Mouse (Mus musculus): ENCODE measurements around the gene Apoe.
"Not testable (repeated sequence)": the region's sequence is repeated elsewhere in the genome, so short reads cannot be mapped to it uniquely, and the experiment has no call there.

The Apoe gene

DNA sequence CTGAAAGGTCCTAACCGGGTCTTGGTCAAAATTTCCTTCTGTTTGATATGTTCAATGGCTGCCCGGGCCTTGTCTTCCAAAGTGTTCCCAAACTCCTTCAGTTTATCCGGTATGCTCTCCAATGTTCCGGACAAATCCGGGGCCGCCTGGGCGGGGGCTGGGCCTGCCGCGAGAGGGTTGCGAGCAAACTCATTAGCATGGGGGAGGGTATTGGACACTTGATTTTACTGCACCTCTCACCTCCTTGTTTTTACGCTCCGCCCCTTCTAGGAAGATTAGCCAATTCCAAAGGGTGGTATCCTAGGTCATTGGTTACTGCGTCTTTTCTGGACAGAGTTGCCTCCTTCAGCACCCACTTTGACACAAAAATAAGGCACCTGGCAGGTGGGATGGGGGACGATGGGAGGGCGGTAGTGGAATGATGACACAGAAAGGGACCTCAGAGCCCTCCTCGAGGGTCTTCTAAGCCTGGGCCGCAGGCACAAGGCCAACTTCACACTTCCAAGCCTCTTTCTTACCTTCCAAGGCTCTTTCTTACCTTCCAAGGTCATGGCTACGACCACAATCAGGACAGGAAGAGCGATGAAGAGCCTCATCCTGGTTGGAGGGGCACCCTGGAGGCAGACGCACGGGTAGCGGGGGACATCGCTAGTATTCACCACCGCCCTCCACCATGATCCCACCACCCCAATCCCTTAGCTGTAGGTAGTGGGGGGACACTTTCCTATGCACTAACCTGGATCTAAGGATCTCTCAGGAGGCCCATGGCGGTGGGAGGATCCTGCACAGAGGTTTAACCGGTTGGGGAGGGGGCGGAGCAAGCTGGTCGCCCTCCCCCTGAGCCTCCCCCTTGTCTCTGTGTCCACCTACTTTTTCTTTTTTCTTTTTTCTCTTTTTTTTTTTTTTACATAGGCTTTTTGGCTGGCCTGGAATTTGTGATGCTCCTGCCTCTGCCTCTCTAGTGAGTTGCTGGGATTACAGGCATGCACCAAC is 6.8 kb downstream of the Apoe start, which contains the start of gene Apoc1:
Apoc1 (minus strand) TSS at position 788 of the 993 bp plus-strand sequence.
- DNase-seq (ENCODE audit: low read depth, low spot score), result no peak

GRCm38 (mm10) chr7:19691434-19691833 is 7.6 kb downstream of the Apoe start:
- no peak for DNase-seq (ENCODE audit: low read depth, low spot score)

DNA sequence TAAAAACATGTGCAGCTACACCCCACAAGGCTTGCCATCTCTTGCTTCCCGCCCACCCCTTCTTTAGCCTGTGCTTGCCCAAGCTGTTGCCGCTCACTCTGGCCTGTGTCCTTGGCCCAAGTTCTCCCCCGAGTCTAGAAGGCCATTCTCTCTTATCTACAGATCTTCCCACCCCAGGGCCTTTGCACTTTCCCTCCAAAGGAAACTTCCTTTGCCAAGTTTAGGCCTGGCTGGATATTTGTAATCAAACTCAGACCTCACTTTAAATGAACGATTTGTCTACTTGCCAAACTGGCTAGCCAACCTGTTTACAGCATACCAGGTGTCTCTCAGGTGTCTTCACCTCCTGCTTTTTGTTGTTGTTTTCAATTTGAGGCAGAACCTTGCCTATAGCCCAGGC is 8.1 kb downstream of the Apoe start:
- DNase-seq (ENCODE audit: low read depth, low spot score), result no peak

GRCm38 (mm10) chr7:19688611-19689010 is 10.4 kb downstream of the Apoe start:
- no peak for DNase-seq (ENCODE audit: low read depth, low spot score)

GRCm38 (mm10) chr7:19688101-19688500 is 10.9 kb downstream of the Apoe start:
- DNase-seq (ENCODE audit: low read depth, low spot score), result no peak

- DNase-seq (ENCODE audit: low read depth, low spot score), result not testable (repeated sequence)
Measured at GRCm38 (mm10) chr7:19686927-19687583, 11.9 kb downstream of the Apoe start.

DNA sequence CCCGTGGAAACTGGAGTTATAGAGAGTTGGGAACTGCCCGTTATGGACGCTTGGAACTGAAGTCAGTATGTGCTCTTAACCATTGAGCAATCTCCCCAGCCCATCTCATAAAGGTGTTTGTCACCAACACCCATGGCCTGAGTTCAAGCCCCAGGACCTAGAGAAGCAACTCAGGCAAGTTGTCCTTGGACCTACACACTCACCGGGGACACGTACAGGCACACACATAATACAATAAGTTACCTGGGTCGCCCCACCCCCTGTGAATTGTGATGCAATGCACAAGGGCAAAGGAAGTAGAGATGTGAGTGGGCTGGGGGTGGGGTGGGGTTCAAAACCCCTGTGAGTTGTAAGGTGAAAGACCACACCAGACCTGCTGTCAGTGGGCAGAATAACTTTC is 12.5 kb downstream of the Apoe start:
- DNase-seq (ENCODE audit: low read depth, low spot score), result no peak

DNA sequence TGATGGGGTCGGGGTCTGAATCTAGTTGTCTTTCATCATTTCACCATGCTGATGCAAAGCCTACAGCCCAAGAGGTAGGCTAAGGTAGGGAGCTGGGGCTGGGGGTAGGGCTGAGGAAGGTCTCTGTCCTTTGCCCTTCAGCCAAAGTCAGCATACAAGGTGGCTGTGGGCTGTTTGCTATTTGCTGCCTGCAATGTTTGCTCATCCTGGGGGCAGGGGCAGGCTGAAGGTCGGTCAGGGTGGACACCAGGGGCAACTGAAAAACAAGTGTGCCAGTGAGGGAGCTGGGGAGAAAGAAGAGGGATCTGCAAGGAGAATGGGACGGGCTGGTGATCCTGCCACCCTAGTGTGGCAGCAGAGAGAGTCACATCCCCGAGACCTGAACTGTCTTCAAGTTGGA is 13.6 kb downstream of the Apoe start:
- DNase-seq (ENCODE audit: low read depth, low spot score), result no peak

- DNase-seq (ENCODE audit: low read depth, low spot score), result no peak
Measured at GRCm38 (mm10) chr7:19683771-19684201, 15.2 kb downstream of the Apoe start.

- DNase-seq (ENCODE audit: low read depth, low spot score), result no peak
Measured at GRCm38 (mm10) chr7:19682979-19683378, 16.0 kb downstream of the Apoe start.

- no peak for DNase-seq (ENCODE audit: low read depth, low spot score)
Measured at GRCm38 (mm10) chr7:19681202-19681694, 17.7 kb downstream of the Apoe start, which contains the start of the genes Gm44805 and Apoc4. Gm44805 (minus strand) TSS chr7:19681423. Apoc4 (minus strand) TSS chr7:19681479.

GRCm38 (mm10) chr7:19680702-19681101 is 18.3 kb downstream of the Apoe start:
- DNase-seq (ENCODE audit: low read depth, low spot score), result no peak

DNA sequence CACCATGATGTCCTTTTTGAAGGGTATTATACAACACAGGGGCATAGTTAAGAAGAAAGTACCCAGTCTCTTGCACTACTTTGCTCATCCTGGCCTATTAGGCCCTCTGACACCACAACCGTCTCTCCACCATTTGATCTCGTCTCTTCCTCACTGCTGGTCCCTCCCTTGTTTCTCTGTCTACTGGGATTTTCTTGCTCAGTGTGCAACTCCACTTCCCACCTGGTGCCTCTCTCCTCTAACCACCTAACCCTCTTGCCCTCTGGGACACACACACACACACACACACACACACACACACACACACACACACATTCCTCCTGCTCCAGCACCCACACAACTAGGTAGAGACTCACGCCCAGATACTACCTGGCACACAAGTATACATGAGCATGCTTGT is 20.1 kb downstream of the Apoe start:
- no peak for DNase-seq (ENCODE audit: low read depth, low spot score)

DNA sequence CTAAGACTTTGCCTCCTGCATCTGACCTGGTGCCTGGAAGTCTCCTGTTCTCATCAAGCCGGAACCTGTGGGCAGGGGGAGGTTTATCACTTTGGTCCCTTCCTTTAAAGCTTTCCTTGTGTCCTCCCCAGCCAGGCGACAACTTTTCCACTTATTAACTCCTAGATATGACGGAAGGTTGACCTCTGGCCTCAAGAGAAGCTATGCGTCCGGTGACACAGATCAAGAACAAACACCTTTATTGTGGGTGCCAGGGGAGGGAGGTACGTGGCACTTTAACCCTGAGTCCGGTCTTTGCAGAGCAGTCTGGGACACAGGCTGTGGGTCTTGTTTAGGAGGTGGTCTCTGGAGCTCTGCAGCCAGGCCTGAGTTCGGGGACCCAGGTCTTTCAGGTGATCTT is 21.1 kb downstream of the Apoe start, which contains the start of gene Apoc2:
Apoc2 (minus strand) TSS at position 70 of the 400 bp plus-strand sequence.
- no peak for DNase-seq (ENCODE audit: low read depth, low spot score)

- DNase-seq (ENCODE audit: low read depth, low spot score), result no peak
Measured at GRCm38 (mm10) chr7:19676662-19677061, 22.3 kb downstream of the Apoe start.

DNA sequence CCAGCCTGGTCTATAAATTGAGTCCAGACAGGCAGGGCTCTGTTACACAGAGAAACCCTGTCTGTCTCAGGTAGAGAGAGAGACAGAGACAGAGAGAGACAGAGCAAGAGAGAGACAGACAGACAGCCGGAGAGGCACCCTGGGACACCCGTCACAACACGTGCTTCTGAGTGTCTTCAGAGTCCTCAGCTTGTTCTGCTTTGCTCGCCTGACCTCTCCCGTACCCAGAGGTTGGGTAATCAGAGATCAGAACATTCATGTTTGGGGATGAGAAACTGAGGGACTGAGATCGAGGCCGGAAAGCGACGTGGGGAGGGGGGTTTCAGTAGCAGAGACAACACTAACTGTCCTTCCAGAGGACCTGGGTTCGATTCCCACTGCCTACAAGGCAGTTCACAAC is 23.2 kb downstream of the Apoe start:
- no peak for DNase-seq (ENCODE audit: low read depth, low spot score)

DNA sequence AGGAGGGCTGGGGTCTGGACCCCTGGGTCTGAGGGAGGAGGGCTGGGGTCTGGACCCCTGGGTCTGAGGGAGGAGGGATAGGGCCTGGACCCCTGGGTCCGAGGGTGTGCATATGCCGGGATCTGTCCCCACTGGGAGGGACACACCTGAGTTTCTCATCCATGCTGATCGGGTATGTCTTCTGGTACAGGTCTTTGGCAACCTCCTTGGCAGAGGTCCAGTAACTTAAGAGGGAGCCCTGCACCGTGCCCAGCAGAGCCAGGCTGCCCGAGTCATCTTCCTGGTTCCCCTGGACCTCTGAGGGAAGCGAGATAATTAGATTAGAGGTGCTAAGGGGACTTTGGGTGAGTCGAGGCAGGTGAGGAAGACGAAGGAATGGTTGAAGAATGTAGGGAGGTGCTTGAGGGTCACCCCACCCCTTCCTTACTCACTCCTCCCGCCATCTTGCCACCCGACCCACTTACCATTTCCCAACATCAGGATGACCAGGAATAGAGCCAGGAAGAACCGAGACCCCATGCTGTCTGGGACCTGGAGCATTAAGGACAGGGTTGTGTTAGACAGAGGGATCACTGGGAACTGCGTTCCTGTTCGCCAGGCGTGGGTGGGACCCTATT is 25.8 kb downstream of the Apoe start:
- DNase-seq (ENCODE audit: low read depth, low spot score), result no peak

- no peak for DNase-seq (ENCODE audit: low read depth, low spot score)
Measured at GRCm38 (mm10) chr7:19671511-19671910, 27.5 kb downstream of the Apoe start.

DNA sequence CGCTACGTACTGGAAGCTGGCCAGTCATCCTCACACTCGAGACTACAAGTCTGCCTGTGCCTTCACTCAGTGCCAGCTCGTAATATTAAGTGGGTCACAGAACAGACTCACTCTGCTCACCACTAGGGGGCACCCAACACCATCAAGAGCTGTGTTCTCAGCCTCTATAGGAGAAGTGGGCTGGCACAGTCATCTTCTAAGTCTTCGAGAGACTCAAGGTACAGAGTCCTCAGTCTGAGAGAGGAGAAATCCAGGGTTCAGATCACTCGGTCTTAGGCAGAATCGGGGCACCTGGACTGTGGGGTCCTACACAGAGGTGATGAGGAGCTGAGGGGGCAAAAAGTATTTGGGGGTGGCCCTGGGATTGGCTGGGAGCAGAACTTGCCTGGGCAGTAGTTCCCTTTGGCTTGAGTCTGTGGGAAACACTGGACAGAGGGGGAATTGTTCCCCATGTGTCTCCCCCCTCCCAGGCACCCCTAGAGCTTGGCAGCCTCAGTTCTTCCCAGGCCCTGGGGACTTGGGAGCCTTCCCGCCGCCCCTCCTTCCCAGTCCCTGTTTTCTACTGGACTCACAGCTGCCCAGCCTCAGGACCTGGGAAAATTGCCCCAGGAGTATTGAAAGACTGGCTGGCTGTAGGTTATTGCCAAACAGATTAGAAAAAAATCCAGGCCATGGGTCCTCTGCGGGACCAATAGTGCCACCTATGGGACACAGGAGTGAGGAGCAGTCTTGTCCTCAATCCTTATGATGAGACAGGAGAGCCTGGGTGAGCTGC is 29.9 kb downstream of the Apoe start:
- peak; percentile 91 for DNase-seq (ENCODE audit: low read depth, low spot score)

- DNase-seq (ENCODE audit: low read depth, low spot score), result no peak
Measured at GRCm38 (mm10) chr7:19667434-19667833, 31.6 kb downstream of the Apoe start.

DNA sequence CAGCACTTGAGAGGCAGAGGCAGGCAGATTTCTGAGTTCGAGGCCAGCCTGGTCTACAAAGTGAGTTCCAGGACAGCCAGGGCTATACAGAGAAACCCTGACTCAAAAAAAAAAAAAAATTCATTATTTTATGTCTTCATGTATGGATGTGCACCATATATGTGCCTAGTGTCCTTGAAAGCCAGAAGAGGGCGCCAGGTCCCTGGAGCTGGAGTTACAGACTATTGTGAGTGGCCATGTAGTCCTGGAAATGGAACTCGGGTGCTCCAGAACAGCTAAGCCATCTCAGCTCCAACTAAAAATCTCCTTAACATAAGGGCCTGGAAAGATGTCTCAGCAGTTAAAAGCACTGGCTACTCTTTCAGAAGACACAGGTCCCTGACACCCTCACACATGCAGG is 32.2 kb downstream of the Apoe start:
- peak; percentile 16 for DNase-seq (ENCODE audit: low read depth, low spot score)
